Mouse (Mus musculus) thymus, postnatal 0 days (tissue): ENCODE data around the gene Hist1h3e. TPM values are rescaled to one million over a fixed set of nuclear protein-coding genes. Genes with fewer than 3 reads are reported as not detected.
A peak's percentile ranks its signal among the peaks of the same experiment; 100 is the strongest.

Experiments used
- DNase-seq: peaks from one replicate; pipeline ENCODE4 v3.0.0-alpha.2; 2015; ENCODE audit warnings: low spot score
- polyA plus RNA-seq: library from polyadenylated mRNA; unstranded; fragments of >200 nt; fragmentation: Nextera tagmentation; extraction: Ambion mirVana; gene quantifications from 2 replicates; pipeline ENCODE4 v1.2.1, GENCODE M21; 2015

Gene Hist1h3e
- polyA plus RNA-seq, 1 experiment from 2014 or later, result 20.8 TPM

GRCm38 (mm10) chr13:23583387-23584068 lies 21.4 kb upstream of the Hist1h3e start:
- peak; percentile 19 for DNase-seq

GRCm38 (mm10) chr13:23582219-23583056 lies 20.3 kb upstream of the Hist1h3e start:
- peak; percentile 29 for DNase-seq

DNA sequence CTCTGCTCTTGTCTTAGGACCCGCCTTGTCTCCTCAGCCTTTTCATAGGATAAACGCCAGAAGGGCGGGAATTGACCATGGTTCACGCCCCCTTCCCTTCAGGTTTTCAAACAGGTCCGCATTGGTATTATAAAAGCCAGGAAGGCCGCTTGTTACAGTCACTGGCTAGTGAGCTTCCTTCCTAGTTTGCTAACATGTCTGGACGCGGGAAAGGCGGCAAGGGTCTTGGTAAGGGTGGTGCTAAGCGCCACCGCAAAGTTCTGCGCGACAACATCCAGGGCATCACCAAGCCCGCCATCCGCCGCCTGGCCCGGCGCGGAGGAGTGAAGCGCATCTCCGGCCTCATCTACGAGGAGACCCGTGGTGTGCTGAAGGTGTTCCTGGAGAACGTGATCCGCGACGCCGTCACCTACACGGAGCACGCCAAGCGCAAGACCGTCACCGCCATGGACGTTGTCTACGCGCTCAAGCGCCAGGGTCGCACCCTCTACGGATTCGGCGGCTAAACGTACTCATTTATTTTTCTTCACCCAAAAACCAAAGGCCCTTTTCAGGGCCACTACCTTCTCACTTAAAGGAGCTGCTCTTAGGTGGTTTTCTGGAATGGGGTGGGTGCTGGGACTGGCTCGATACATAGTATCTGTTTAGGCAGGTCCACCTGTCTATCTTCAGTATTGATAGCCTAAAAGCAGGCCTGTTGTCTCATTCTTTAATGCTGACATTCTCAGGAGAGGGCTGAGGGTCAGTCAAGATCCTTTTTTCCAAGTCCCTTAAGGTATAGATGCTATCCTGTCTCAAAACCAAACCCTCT lies 19.4 kb upstream of the Hist1h3e start, which contains the start of gene Hist1h4d:
Hist1h4d (plus strand) TSS at position 191 of the 811 bp plus-strand sequence.
- DNase-seq, result peak; percentile 98

DNA sequence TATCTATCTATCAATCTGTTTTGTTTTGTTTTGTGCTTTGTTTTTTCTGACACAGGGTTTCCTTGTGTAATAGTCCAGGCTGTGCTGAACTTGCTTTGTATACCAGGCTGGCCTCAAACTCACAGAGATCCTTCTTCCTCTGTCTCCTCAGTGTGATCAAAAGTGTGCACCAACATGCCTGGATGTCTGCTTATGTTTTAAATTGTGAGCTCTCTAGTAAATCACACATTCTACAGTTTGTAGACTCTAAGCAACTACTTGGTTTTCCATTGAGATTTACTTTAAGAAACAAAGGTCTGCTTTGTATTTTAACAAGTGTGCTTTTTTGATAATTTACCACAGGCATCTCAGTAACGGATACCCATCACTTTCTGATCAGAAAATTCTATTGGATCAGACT lies 15.7 kb upstream of the Hist1h3e start:
- DNase-seq, result no peak

DNA sequence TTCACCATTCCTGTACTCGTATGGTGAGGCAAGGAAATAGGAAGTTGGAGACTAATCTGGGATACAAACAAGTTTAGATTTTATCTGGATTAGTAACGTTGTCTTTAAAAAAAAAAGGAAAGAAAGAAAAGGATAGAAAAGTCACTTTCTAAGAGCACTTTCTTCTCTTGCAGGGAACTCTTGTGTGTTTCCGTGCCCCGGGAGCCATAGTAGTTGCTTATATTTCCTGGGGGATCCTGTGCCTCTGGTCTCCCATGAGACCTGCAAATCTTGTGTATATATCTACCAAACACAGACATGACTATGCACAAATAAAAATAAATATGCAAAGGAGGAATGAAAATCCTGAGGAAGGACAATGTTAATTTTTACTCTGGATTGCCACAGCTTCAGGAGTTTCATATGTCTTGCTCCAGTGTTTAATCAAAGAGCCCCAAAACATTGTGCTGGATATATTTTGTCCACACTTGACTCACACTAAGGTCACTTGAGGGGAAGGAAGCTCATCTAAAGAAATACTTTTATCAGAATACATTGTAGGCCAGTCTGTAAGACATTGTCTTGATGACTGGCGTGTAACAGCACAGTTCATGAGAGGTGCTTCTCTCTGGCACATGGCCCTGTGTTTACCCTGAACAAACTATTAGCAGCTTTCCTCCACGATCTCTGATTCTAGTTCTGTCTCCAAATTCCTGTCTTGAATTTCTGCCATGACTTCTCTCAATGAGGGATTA lies 14.9 kb upstream of the Hist1h3e start:
- DNase-seq, result no peak

DNA sequence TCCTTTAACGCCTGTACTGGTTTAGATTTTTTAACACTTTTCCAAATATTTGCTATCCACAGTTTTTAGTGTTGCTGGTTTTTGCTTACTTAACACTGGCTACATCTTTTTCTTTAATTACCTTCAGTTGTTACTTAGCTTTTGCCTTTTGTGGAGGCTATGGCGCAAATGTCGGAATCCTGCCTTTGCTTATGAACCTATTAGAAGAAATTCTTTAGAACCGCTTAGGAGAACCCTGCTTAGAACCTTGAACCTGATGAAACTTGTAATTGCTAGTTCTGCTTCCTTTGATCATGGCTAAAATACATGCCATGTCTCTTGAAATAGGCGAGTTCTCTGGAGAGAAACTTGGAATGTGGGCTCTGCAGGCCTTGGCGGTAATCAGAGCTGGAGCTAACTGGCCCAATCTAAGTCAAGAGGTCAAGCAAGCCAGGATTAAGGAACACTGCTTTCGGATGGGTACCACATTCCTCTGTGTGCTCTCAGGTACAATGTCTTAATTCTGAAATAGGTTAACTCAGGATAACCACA lies 14.2 kb upstream of the Hist1h3e start:
- DNase-seq, result peak; percentile 24

GRCm38 (mm10) chr13:23575864-23576313 lies 13.7 kb upstream of the Hist1h3e start:
- peak; percentile 35 for DNase-seq

- peak; percentile 80 for DNase-seq
Observed at GRCm38 (mm10) chr13:23575271-23575851, 13.2 kb upstream of the Hist1h3e start, which contains the start of gene Hist1h3d. Hist1h3d (plus strand) TSS chr13:23575763.

- peak; percentile 30 for DNase-seq
Observed at GRCm38 (mm10) chr13:23574546-23575170, 12.5 kb upstream of the Hist1h3e start.

DNA sequence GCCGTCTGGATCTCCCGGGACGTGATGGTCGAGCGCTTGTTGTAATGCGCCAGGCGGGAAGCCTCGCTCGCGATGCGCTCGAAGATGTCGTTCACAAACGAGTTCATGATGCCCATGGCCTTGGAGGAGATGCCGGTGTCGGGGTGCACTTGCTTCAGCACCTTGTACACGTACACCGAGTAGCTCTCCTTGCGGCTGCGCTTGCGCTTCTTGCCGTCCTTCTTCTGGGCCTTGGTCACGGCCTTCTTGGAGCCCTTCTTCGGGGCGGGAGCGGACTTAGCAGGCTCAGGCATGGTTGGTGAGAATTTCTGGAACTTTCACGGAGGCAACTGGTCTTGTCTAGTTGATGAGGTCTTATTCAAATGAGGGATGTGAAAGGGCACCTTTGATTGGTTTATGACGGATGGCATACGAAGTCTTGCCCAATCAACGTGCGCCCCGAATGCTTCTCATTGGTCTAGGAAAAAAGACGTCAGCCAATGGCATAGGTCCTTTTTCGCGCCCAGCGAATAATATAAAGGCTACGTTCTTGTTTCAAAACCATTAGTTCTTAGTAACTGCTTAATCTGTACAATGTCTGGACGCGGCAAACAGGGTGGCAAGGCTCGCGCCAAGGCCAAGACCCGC lies 11.8 kb upstream of the Hist1h3e start, which contains the start of the genes Hist1h2bf and Hist1h2ad:
Hist1h2bf (minus strand) TSS at position 299 of the 627 bp plus-strand sequence.
Hist1h2ad (plus strand) TSS at position 484 of the 627 bp plus-strand sequence.
- DNase-seq, result peak; percentile 98

- DNase-seq, result peak; percentile 51
Observed at GRCm38 (mm10) chr13:23573034-23573897, 11.1 kb upstream of the Hist1h3e start.

- peak; percentile 51 for DNase-seq
Observed at GRCm38 (mm10) chr13:23572218-23573033, 10.3 kb upstream of the Hist1h3e start.

GRCm38 (mm10) chr13:23571504-23572217 lies 9.5 kb upstream of the Hist1h3e start:
- peak; percentile 56 for DNase-seq

DNA sequence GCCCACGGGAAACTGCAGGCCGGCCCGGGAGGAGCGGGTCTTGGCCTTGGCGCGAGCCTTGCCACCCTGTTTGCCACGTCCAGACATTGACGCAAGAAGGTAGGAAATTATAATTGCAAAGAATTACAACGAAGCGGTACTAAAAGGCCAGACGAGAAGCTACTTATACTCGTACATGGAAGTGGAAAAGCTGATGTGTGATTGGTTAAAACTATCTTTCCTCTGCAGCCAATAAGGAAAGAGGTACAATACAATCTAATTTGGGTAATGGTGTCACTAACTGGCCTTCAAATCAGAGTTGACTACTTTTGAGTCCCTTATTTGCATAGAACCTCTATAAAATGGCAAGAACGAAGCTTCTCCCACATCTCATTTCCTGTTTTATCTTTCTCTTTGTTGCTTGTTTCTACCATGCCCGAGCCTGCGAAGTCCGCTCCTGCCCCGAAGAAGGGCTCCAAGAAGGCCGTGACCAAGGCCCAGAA lies 8.9 kb upstream of the Hist1h3e start, which contains the start of the genes Hist1h2ae and Hist1h2bg:
Hist1h2ae (minus strand) TSS at position 199 of the 482 bp plus-strand sequence.
Hist1h2bg (plus strand) TSS at position 375 of the 482 bp plus-strand sequence.
- peak; percentile 94 for DNase-seq

DNA sequence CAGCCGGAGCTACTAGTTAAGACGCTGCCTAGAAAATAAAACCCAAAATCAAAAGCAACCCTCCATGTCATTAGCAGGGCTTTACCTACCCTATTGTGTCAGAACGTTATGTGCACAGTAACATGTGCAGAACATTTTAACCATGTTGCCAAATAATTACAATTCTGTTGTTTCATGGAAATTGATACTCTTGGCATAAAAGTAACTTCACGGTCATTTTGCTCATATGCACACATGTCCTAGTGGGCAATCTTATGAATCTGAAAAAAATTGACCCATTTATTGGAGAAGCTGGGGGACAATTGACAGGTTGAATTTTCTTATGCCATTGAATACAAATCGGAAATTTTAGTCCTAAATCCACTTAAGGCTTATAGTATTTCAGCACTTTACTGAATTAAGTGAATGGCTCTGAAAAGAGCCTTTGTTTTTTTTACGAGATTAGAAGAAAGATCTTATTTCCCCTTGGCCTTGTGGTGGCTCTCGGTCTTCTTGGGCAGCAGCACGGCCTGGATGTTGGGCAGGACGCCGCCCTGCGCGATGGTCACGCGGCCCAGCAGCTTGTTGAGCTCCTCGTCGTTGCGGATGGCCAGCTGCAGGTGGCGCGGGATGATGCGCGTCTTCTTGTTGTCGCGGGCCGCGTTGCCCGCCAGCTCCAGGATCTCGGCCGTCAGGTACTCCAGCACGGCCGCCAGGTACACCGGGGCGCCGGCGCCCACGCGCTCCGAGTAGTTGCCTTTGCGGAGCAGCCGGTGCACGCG lies 8.3 kb upstream of the Hist1h3e start:
- peak; percentile 44 for DNase-seq
